Mouse (Mus musculus) forebrain, postnatal 0 days (tissue): Measurements from ENCODE around the gene Hps4. TPM values are rescaled to one million over a fixed set of nuclear protein-coding genes. Genes with fewer than 3 reads are reported as not detected.

Experiments
- ATAC-seq: fragments of 200-750 bp; cut with Nextera tagmentation; 2 replicates; pipeline ENCODE4 v1.8.0; 2017; ENCODE audit warnings: mild to moderate bottlenecking, moderate library complexity
- DNase-seq: peaks from one replicate; pipeline ENCODE4 v3.0.0-alpha.2; 2015
- H3K27ac ChIP-seq: fragments of 300-500 bp; sonication (generic); 2 replicates; pipeline ENCODE4 v1.5.1; 2014; ENCODE audit warnings: low read depth, mild to moderate bottlenecking, antibody characterized with exemption, low read length, moderate library complexity, mixed read lengths
- H3K27me3 ChIP-seq: fragments of 300-500 bp; sonication (generic); 2 replicates; pipeline ENCODE4 v1.6.1; 2014; ENCODE audit warnings: mild to moderate bottlenecking, low read length, mixed read lengths; ENCODE audit not compliant: insufficient read depth
- H3K36me3 ChIP-seq: fragments of 300-500 bp; sonication (generic); 2 replicates; pipeline ENCODE4 v1.6.1; 2014; ENCODE audit warnings: mild to moderate bottlenecking, moderate library complexity; ENCODE audit not compliant: insufficient read depth
- H3K4me1 ChIP-seq: fragments of 300-500 bp; sonication (generic); 2 replicates; pipeline ENCODE4 v1.6.1; 2014; ENCODE audit warnings: antibody characterized with exemption; ENCODE audit not compliant: insufficient read depth
- H3K4me2 ChIP-seq: fragments of 300-500 bp; sonication (generic); 2 replicates; pipeline ENCODE4 v1.6.1; 2014; ENCODE audit warnings: low read depth, mild to moderate bottlenecking, moderate library complexity
- H3K4me3 ChIP-seq: fragments of 300-500 bp; sonication (generic); 2 replicates; pipeline ENCODE4 v1.5.1; 2014; ENCODE audit warnings: low read depth, low read length, mixed read lengths
- H3K9ac ChIP-seq: fragments of 300-500 bp; sonication (generic); 2 replicates; pipeline ENCODE4 v1.6.1; 2014; ENCODE audit warnings: mild to moderate bottlenecking
- H3K9me3 ChIP-seq: fragments of 300-500 bp; sonication (generic); 2 replicates; pipeline ENCODE4 v1.6.1; 2016; ENCODE audit warnings: low read length
- CTCF ChIP-seq: sonication (generic); IDR thresholded peaks from 2 replicates; pipeline ENCODE4 v1.5.1; 2016; ENCODE audit warnings: antibody characterized with exemption, control low read depth, low read depth
- WGBS: fragments of 180-500 bp; shearing (Covaris S2); extraction: QIAGEN DNeasy Blood & Tissue Kit; methylation state at CpG from one replicate; pipeline ENCODE4 v1.1.7; 2014; 5-methylcytosine and 5-hydroxymethylcytosine counted together
- polyA plus RNA-seq: library from polyadenylated mRNA; unstranded; fragments of >200 nt; fragmentation: Nextera tagmentation; extraction: Ambion mirVana; gene quantifications from 2 replicates; pipeline ENCODE4 v1.2.1, GENCODE M21; 2015
- total RNA-seq: library from RNA; depleted of rRNA; stranded (reverse); fragments of >200 nt; gene quantifications from 2 replicates; pipeline ENCODE4 v1.2.3, GENCODE M21; 2014

Gene Hps4
- total and polyA plus RNA-seq, 2 experiments from 2014 or later: 25.4 to 26.5 TPM

- DNase-seq: peak; percentile 96
- Histone ChIP-seq H3K27me3 (no peaks in the 10 kb centered on the region), H3K4me2 (peak within 1 kb of the TSS; percentile 80), H3K4me3 (peak within 1 kb of the TSS; percentile 73), H3K36me3 (peaks cover 12% of the 10 kb centered on the region), H3K9ac (peak within 1 kb of the TSS; percentile 60), H3K9me3 (no peaks in the 10 kb centered on the region), H3K27ac (peak within 1 kb of the TSS; percentile 92), H3K4me1 (0 out of 2 replicates have a peak, but pooled peaks cover 17% of the 10 kb centered on the region)
- 0 out of 2 replicates have a peak, but pooled peaks have one; percentile 12 for TF ChIP-seq CTCF
- ATAC-seq: peak; percentile 91
- WGBS: under 1% methylated on average over 41 of the region's 67 CpGs
Measured at GRCm38 (mm10) chr5:112394779-112395443, 52.0 kb downstream of the Hps4 start, which contains the start of gene Asphd2. Gene Asphd2 (minus strand): TSS chr5:112394866.

GRCm38 (mm10) chr5:112396066-112396465, 53.2 kb downstream of the Hps4 start:
- Histone ChIP-seq H3K27ac (peak overlapping the region; percentile 92), H3K4me2 (0 out of 2 replicates have a peak overlapping the region, but pooled peaks have one; percentile 80), H3K9ac (no peak overlapping the region), H3K4me3 (no peak overlapping the region), H3K4me1 (0 out of 2 replicates have a peak, but pooled peaks cover 13% of the 10 kb centered on the region), H3K27me3 (no peaks in the 10 kb centered on the region), H3K9me3 (no peaks in the 10 kb centered on the region), H3K36me3 (peaks cover 4% of the 10 kb centered on the region)
- no peak for TF ChIP-seq CTCF
- DNase-seq: no peak
- 53% methylated on average over 18 of the region's 18 CpGs for whole genome bisulfite sequencing
- ATAC-seq: no peak

GRCm38 (mm10) chr5:112399284-112399683, 56.4 kb downstream of the Hps4 start:
- H3K4me3 ChIP-seq: no peak overlapping the region
- no peak for ATAC-seq
- no peak overlapping the region for H3K4me2 ChIP-seq
- no peaks in the 10 kb centered on the region for H3K27me3 ChIP-seq
- no peak overlapping the region for H3K9ac ChIP-seq
- H3K27ac ChIP-seq: no peak overlapping the region
- TF ChIP-seq CTCF: no peak
- no peaks in the 10 kb centered on the region for H3K4me1 ChIP-seq
- WGBS: 67% methylated on average over 10 of the region's 10 CpGs
- no peaks in the 10 kb centered on the region for H3K36me3 ChIP-seq
- DNase-seq: no peak
- H3K9me3 ChIP-seq: no peaks in the 10 kb centered on the region

GRCm38 (mm10) chr5:112402437-112402836, 59.6 kb downstream of the Hps4 start:
- no peaks in the 10 kb centered on the region for H3K9me3 ChIP-seq
- no peak overlapping the region for H3K9ac ChIP-seq
- no peak overlapping the region for H3K27ac ChIP-seq
- H3K4me2 ChIP-seq: no peak overlapping the region
- DNase-seq (no peak), ATAC-seq (no peak)
- TF ChIP-seq CTCF: no peak
- no peaks in the 10 kb centered on the region for H3K36me3 ChIP-seq
- H3K4me3 ChIP-seq: no peak overlapping the region
- H3K4me1 ChIP-seq: no peaks in the 10 kb centered on the region
- WGBS: 71% methylated on average over 3 of the region's 3 CpGs
- H3K27me3 ChIP-seq: no peaks in the 10 kb centered on the region

GRCm38 (mm10) chr5:112406017-112406416, 63.1 kb downstream of the Hps4 start:
- Histone ChIP-seq H3K27ac (no peak overlapping the region), H3K4me1 (peaks cover 9% of the 10 kb centered on the region), H3K9me3 (no peaks in the 10 kb centered on the region), H3K27me3 (no peaks in the 10 kb centered on the region), H3K4me3 (no peak overlapping the region), H3K36me3 (no peaks in the 10 kb centered on the region), H3K4me2 (no peak overlapping the region), H3K9ac (no peak overlapping the region)
- ATAC-seq: no peak
- WGBS: 57% methylated on average over 3 of the region's 3 CpGs
- DNase-seq: no peak
- TF ChIP-seq CTCF: no peak

GRCm38 (mm10) chr5:112409274-112409673, 66.4 kb downstream of the Hps4 start:
- Histone ChIP-seq H3K4me2 (no peak overlapping the region), H3K9me3 (no peaks in the 10 kb centered on the region), H3K27ac (no peak overlapping the region), H3K27me3 (no peaks in the 10 kb centered on the region), H3K9ac (no peak overlapping the region), H3K4me1 (peaks cover 18% of the 10 kb centered on the region), H3K4me3 (no peak overlapping the region), H3K36me3 (no peaks in the 10 kb centered on the region)
- peak; percentile 18; the same call in 1 of the 2 replicates for ATAC-seq
- DNase-seq: no peak
- WGBS: 52% methylated on average over 5 of the region's 5 CpGs
- TF ChIP-seq CTCF: no peak

GRCm38 (mm10) chr5:112411072-112411471, 68.2 kb downstream of the Hps4 start:
- peak; percentile 11 for ATAC-seq
- 11% methylated on average over 11 of the region's 11 CpGs for WGBS

More at GRCm38 (mm10) chr5:112411072-112411471, 68.2 kb downstream of the Hps4 start:
- Histone ChIP-seq H3K4me3 (no peak overlapping the region), H3K27ac (peak overlapping the region; percentile 85), H3K4me1 (peaks cover 18% of the 10 kb centered on the region), H3K9me3 (no peaks in the 10 kb centered on the region), H3K27me3 (no peaks in the 10 kb centered on the region), H3K4me2 (peak overlapping the region; percentile 37), H3K36me3 (no peaks in the 10 kb centered on the region), H3K9ac (0 out of 2 replicates have a peak overlapping the region, but pooled peaks have one; percentile 14)
- DNase-seq: peak; percentile 45
- no peak for TF ChIP-seq CTCF
